Mouse (Mus musculus) left cerebral cortex, adult 2 months (tissue): Measurements from ENCODE around the gene Slco3a1. TPM values are rescaled to one million over a fixed set of nuclear protein-coding genes. Genes with fewer than 3 reads are reported as not detected.
A peak's percentile ranks its signal among the peaks of the same experiment; 100 is the strongest.

Experiments
- DNase-seq, 2 experiments: peaks; one replicate each; pipeline ENCODE4 v3.0.0; 2021 to 2022; ENCODE audit warnings: low spot score in 2 of 2, mixed read lengths in 1 of 2; ENCODE audit errors: extremely low spot score in 1 of 2
- H3K27ac ChIP-seq: fragments of 200-600 bp; 2 replicates; pipeline ENCODE4 v1.8.1; 2022
- H3K4me3 ChIP-seq: fragments of 200-600 bp; 2 replicates; pipeline ENCODE4 v1.8.1; 2022
- CTCF ChIP-seq: fragments of 200-600 bp; IDR thresholded peaks from 2 replicates; pipeline ENCODE4 v1.8.1; 2022; ENCODE audit warnings: antibody characterized with exemption, mild to moderate bottlenecking, moderate library complexity
- intact Hi-C: fragments of 180-260 bp; cut with DNase I; formaldehyde crosslinking; loops from one replicate; pipeline ENCODE4 v1.15.1; 2025
- total RNA-seq, 2 experiments: library from RNA; stranded (reverse); gene quantifications; 2 replicates each; pipeline ENCODE4 v1.2.3; 2021

Gene Slco3a1
- total RNA-seq, 2 experiments from 2014 or later, result 54.9 to 56.8 TPM

DNA sequence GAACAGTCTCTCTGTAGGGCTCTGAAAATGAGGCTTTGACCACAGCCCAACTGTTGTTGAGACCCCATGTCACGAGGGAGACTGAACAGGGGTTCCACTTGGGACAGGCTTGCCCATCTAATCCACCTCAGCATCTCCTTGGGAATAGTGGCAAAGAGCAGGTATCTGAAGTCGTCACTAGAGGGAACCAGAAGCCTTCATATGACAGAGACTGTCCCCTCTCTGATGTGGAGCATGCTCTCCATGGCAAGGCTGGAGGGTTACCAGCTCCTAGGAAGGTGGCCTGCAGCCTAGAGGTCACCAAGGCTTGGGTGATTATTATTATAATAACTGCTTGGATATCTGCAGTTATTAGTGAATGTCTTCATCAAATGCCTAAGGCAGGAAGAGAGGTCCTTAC, 183.4 kb downstream of the Slco3a1 start:
- intact Hi-C loops, result loop anchor here (2.0 kb wide), 1 partner anchor 740 kb away; no protein-coding TSS in a partner anchor
- no peak for DNase-seq
- no peak overlapping the region for H3K4me3 ChIP-seq
- peak; percentile 66 for TF ChIP-seq CTCF
- no peak overlapping the region for H3K27ac ChIP-seq

DNA sequence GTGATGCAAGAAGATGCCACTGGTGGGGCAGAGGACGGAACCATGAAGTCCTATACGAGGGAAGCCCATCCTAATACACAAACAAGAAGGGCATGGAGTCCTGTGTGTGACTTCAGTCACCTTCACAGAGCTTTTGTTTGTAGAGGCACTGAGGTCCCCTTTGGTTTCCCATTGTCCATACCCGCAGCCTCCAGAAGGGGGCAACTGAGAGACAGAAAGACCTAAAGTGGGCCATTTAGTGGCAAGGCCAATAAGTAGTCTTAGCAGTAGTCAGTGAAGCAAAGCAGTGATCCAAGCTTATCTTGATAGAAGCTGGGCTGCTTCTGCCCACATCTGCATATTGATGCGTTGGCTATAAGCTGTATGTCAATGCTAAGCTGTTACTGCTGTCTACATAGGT, 184.9 kb downstream of the Slco3a1 start:
- intact Hi-C loops, result loop anchor here (2.0 kb wide), 1 partner anchor 741 kb away; no protein-coding TSS in a partner anchor
- no peak overlapping the region for H3K27ac ChIP-seq
- peak; percentile 54 for TF ChIP-seq CTCF
- DNase-seq, result peak in 1 of 2 experiments; percentile 25
- H3K4me3 ChIP-seq, result no peak overlapping the region

DNA sequence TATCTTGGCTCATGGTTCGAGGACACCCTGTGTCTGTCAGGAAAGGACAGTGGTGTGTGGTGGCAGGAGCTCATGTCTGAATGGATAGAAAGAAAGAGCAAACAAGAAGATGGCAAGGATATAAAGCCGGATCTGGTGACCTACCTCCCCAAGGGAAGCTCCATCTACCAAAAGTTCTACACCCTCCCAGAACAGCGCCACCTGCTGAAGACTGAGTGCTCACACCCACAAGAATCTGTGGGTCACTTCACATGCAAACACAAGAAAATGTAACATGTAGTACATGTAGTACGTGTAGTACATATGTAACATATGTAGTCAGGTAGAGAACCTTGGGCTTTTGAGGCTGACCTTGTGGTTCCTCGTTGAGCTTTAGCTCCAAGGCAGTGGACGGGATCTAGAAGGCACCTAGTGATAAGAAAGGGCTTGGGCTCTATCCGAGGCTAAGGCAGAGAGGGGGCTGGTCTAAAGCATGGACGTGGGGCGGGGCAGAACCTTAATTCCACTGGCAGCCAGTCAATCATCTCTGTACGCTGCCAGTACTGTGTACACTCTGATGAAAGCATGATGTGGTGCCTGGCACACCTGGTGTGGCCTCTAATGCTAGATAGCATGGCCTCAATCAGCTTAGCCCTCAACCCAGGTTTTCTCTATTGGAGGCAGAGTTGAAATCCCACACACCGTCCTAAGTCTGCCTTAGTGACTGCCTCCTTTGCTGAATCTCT, 186.2 kb downstream of the Slco3a1 start:
- Histone ChIP-seq H3K27ac (no peak overlapping the region), H3K4me3 (no peak overlapping the region)
- no peak for DNase-seq
- intact Hi-C loops, result no loop called here
- peak; percentile 29 for TF ChIP-seq CTCF

DNA sequence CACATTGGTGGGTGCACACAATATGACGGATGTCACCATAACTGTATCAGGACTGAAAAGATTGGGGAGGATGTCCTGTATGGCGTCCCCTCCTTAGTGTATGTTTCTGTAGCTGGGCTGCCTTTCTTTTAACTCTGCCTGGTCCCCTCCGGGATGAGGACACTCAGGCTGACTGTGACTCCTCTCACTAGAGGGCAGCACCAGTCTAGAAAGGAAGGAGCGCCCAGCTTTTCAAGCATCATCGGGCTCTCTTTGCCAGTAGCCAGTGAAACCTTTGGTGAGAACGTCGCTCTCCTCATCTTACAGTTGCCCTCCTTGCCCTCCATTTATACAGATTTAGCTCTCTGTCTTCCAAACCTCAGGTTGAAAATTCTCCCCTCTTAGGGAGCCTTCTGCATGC, 187.2 kb downstream of the Slco3a1 start:
- H3K27ac ChIP-seq, result no peak overlapping the region
- no peak overlapping the region for H3K4me3 ChIP-seq
- intact Hi-C loops, result no loop called here
- peak; percentile 73 for TF ChIP-seq CTCF
- peak; percentile 48 to 63 for DNase-seq

DNA sequence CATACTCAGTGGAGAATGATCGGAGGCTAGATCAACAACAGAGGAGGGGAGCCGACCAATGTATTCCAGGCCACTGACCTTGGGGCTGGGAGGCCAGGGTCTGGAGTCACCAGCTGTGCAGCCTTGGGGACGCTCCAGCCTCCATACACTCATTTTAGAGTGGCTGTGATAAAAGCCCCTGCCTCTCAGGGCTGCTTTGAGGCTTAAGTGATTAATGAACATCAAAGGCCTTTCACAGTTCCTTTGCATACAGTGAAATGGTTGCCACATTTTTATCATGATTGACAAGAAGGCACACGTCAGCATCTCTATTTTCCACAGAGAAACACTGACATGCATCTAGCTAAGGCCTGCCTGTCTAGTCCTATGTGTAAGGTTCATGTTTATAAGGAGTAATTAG, 189.0 kb downstream of the Slco3a1 start:
- no peak overlapping the region for H3K4me3 ChIP-seq
- intact Hi-C loops, result no loop called here
- no peak for DNase-seq
- TF ChIP-seq CTCF, result no peak
- no peak overlapping the region for H3K27ac ChIP-seq

DNA sequence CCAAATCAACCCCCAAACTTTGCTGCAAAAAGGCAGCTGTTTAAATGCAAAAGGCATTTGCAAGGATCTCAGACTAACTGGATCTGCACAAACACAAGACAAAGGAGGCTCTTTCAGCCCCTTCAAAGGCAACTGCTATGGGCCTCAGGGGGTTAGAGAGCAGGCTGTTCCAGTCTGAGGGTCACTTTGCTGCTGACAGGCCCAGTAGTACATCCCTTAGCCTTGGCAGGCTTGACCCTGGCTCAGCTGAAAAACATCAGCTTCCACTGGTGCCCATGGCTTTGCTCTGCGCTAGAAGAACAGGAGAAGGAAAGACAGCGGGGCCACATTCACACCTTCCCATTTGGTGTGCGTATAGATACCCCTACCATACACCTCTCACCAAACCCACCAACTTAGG, 189.6 kb downstream of the Slco3a1 start:
- no peak overlapping the region for H3K4me3 ChIP-seq
- no peak for TF ChIP-seq CTCF
- no peak for DNase-seq
- intact Hi-C loops, result no loop called here
- no peak overlapping the region for H3K27ac ChIP-seq

DNA sequence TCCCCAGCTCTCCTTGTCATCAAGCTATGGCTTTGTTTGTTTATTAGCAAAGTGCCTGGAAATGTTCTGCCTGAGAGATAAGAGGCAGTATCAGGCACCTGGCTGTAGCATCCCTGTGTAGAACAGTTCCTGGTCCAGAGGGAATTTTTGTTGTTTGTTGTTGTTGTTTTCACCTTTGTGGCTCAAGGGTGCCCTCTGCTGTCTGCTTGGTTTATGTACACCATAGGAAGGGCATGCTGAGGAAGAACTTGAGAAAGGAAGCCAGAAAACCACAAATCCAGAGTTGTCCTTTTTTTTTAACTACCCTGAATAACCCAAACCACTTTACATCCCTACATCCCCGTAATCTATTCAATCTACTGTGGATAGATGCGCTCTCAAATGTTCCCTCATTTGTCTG, 191.1 kb downstream of the Slco3a1 start:
- Histone ChIP-seq H3K27ac (no peak overlapping the region), H3K4me3 (no peak overlapping the region)
- DNase-seq, result no peak
- TF ChIP-seq CTCF, result peak; percentile 54
- intact Hi-C loops, result no loop called here

DNA sequence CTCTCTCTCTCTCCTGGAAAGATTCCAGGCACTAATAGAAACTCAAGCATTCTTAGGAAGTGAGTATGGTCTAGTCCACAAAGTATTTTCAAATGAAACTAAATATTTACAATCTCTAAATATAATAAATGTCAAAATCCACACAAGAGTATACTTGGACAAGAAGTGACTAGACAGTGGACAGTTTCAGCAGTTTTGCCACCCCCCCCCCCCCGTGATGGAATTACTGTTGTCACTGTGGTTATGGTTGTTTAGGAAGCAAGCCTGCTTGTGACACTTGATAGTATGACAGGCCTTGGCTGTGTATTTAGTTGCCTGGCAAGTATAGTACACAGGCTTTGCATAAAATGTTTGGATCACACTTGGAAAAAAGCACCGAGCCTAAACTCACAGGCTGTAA, 192.9 kb downstream of the Slco3a1 start:
- H3K4me3 ChIP-seq, result no peak overlapping the region
- no peak overlapping the region for H3K27ac ChIP-seq
- DNase-seq, result no peak
- TF ChIP-seq CTCF, result no peak
- intact Hi-C loops, result no loop called here

DNA sequence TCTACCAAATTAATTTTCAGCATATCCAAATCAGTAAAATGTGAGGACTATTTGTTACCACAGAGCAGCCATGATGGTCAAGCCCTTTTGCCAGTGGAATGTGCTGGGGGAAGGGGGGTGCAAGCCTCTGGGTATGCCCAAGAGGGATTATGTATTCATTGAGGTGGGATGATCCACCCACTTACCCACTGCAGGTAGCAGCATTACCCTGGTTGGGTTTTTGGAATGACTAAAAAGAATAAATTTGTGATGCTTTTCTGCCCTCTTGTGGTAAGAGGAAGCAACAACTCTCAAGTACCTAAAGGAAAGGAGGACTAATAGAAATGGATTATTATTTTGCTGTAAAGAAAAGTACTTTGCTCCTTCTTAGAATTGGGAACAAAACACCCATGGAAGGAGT, 197.6 kb downstream of the Slco3a1 start:
- Histone ChIP-seq H3K4me3 (no peak overlapping the region), H3K27ac (no peak overlapping the region)
- intact Hi-C loops, result loop anchor here (5.0 to 10.0 kb wide), 3 partner anchors 500 to 622 kb away; no protein-coding TSS in a partner anchor
- peak; percentile 68 for TF ChIP-seq CTCF
- DNase-seq, result no peak

DNA sequence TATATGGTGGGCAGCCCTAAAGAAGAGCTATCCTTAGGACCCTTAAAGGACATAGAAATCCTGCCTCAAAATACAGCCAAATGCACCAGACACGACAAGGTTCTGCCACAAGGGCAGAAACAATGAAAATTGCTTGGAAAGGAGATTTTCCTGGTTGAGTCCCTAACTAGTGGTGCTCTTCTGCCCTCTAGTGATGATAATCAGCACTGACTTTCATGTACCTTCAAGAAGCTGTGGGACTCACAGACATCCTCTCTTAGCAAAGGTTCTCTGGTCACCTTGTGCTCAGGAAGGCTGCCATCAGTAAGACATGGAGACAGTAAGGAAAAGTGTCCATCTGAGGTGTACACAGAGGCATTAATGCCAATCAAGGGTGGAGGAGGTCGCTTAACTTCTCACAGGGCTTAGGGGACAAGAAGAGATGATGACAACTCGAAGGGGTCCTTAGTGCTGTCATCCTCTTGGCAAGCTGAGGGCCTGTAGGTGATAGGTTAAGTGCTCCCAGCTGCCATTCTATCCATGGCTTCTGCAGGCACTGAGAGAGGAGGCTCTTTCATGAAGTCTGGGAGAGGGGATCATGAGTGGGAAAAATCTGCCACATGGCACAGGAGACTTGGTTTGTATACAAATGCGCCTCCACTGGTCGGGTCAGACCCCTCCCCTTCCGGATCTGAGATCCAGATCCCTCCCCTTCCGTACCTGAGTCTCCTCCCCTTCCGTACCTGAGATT, 199.9 kb downstream of the Slco3a1 start:
- peak in 1 of 2 experiments; percentile 46 for DNase-seq
- intact Hi-C loops, result loop anchor here (1.0 to 10.0 kb wide), 5 partner anchors 330 to 700 kb away; no protein-coding TSS in a partner anchor
- Histone ChIP-seq H3K4me3 (no peak overlapping the region), H3K27ac (no peak overlapping the region; the same call in 1 of the 2 replicates)
- TF ChIP-seq CTCF, result peak; percentile 85

DNA sequence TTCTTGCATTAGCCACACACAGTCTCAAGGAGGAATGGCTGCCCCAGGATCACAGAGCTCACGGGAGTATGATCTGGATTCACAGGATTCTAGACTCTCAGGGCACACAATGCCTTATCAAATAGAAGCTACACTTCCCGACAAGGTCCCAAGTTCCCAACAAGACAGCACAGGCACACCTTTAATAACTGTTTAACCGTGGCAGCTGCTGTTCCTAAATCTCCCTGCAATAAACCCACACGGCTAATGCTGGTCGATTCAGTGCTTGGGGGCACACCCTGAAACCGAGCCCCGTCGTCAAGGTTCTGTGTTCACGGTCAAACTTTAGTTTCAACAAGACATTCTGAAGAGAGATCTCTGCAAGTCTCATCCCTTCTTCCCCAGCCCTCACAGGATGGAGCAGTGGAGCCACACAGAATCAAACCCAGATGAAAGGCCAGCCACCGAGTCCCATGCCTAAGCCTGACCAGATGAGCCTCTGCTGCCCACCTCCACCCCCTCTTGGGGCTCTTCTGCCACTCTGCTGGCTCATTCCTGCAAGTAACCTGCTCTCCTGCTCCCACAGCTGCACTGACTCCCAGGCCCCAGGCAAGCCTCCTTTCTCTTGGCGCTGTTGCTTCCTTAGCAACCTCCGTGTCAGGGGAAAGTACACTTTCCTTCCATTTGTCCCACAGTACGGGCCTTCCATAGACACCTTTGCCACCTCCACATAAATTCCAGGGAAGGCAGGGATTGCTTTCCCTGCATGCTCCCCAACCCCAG, 200.7 kb downstream of the Slco3a1 start:
- TF ChIP-seq CTCF, result no peak
- intact Hi-C loops, result loop anchor here (1.0 to 10.0 kb wide), 3 partner anchors 329 to 700 kb away; no protein-coding TSS in a partner anchor
- Histone ChIP-seq H3K27ac (no peak overlapping the region; the same call in 1 of the 2 replicates), H3K4me3 (no peak overlapping the region)
- DNase-seq, result no peak
